Mouse (Mus musculus) CH12.LX (cell line): ENCODE results near the gene Rdm1. TPM values are rescaled to one million over a fixed set of nuclear protein-coding genes. Genes with fewer than 3 reads are reported as not detected.

Experiments
- DNase-seq: peaks from one replicate; pipeline ENCODE4 v3.0.0-alpha.2; 2013; ENCODE audit errors: extremely low read depth
- H3K27ac ChIP-seq: 2 replicates; pipeline ENCODE4 v1.5.1; 2012; ENCODE audit warnings: low read depth, mild to moderate bottlenecking, control low read depth, moderate library complexity; ENCODE audit not compliant: insufficient read depth
- H3K27me3 ChIP-seq: replicated peaks from 2 replicates; pipeline ENCODE3; 2012; ENCODE audit warnings: inconsistent platforms
- H3K36me3 ChIP-seq, 2 experiments: replicated peaks in 1 of 2; 2 replicates each; pipeline versions ENCODE3 to v1.6.1; 2012; ENCODE audit warnings: inconsistent platforms in 1 of 2, low read length in 1 of 2, mild to moderate bottlenecking in 1 of 2, mixed read lengths in 1 of 2, moderate library complexity in 1 of 2; ENCODE audit not compliant: control insufficient read depth in 1 of 2, insufficient read depth in 1 of 2
- H3K4me1 ChIP-seq, 2 experiments: 2 replicates each; pipeline ENCODE4 v1.6.1; 2012; ENCODE audit warnings: inconsistent platforms in 1 of 2, moderate library complexity in 1 of 2; ENCODE audit not compliant: insufficient read depth in 2 of 2, control insufficient read depth in 1 of 2
- H3K4me2 ChIP-seq: 2 replicates; pipeline ENCODE4 v1.6.1; 2012; ENCODE audit warnings: low read depth, mild to moderate bottlenecking, control low read depth; ENCODE audit not compliant: poor library complexity, insufficient read depth, severe bottlenecking
- H3K4me3 ChIP-seq, 3 experiments: fragments of 150-350 bp in 1 of 3; sonication (generic) in 1 of 3; replicated peaks in 1 of 3; 2 replicates each; pipeline versions ENCODE3 to v1.5.1; 2011 to 2012; ENCODE audit warnings: low read depth in 2 of 3, low read length in 2 of 3, mild to moderate bottlenecking in 2 of 3, moderate library complexity in 2 of 3, control low read depth in 1 of 3, improper control_type of control experiment in 1 of 3, inconsistent platforms in 1 of 3, mixed read lengths in 1 of 3; ENCODE audit not compliant: poor library complexity in 1 of 3
- H3K79me2 ChIP-seq: replicated peaks from 2 replicates; pipeline ENCODE4 v1.6.1; 2012; ENCODE audit warnings: mild to moderate bottlenecking, moderate library complexity; ENCODE audit not compliant: control insufficient read depth, poor library complexity, insufficient read depth, severe bottlenecking; ENCODE audit errors: extremely low read depth
- H3K9ac ChIP-seq: 2 replicates; pipeline ENCODE4 v1.6.1; 2012; ENCODE audit warnings: low read depth, mild to moderate bottlenecking, control low read depth, moderate library complexity; ENCODE audit not compliant: insufficient read depth
- H3K9me3 ChIP-seq: replicated peaks from 2 replicates; pipeline ENCODE3; 2012; ENCODE audit warnings: low read length, inconsistent platforms, mixed read lengths
- BHLHE40 ChIP-seq: IDR thresholded peaks from 2 replicates; pipeline ENCODE4 v1.6.1; 2011; ENCODE audit warnings: mild to moderate bottlenecking, low read depth, low read length, improper control_type of control experiment
- HCFC1 ChIP-seq: IDR thresholded peaks from 2 replicates; pipeline ENCODE4 v1.6.1; 2012; ENCODE audit warnings: low read depth, mild to moderate bottlenecking, inconsistent platforms, low read length, improper control_type of control experiment
- KAT2A ChIP-seq: IDR thresholded peaks from 2 replicates; pipeline ENCODE4 v1.6.1; 2012; ENCODE audit warnings: low read length, improper control_type of control experiment, inconsistent platforms; ENCODE audit not compliant: insufficient replicate concordance
- MAFK ChIP-seq: IDR thresholded peaks from 2 replicates; pipeline ENCODE4 v1.6.1; 2011; ENCODE audit warnings: low read length, improper control_type of control experiment; ENCODE audit not compliant: insufficient replicate concordance
- MAX ChIP-seq: IDR thresholded peaks from 2 replicates; pipeline ENCODE4 v1.6.1; 2011; ENCODE audit warnings: low read length, improper control_type of control experiment
- MAZ ChIP-seq: IDR thresholded peaks from 2 replicates; pipeline ENCODE4 v1.6.1; 2012; ENCODE audit warnings: low read depth, mild to moderate bottlenecking, inconsistent platforms, low read length, improper control_type of control experiment, moderate library complexity
- MEF2A ChIP-seq: IDR thresholded peaks from 2 replicates; pipeline ENCODE4 v1.6.1; 2014; ENCODE audit warnings: low read depth, mild to moderate bottlenecking, inconsistent platforms, low read length, improper control_type of control experiment, borderline replicate concordance
- NELFE ChIP-seq: IDR thresholded peaks from 2 replicates; pipeline ENCODE4 v1.6.1; 2011; ENCODE audit warnings: low read depth, low read length, improper control_type of control experiment
- PAX5 ChIP-seq: IDR thresholded peaks from 2 replicates; pipeline ENCODE4 v1.6.1; 2012; ENCODE audit warnings: low read length, inconsistent platforms, mixed read lengths
- POLR2A ChIP-seq: IDR thresholded peaks from 2 replicates; pipeline ENCODE4 v1.6.1; 2011; ENCODE audit warnings: low read depth, mild to moderate bottlenecking, improper control_type of control experiment, low read length
- POLR2AphosphoS2 ChIP-seq: IDR thresholded peaks from 2 replicates; pipeline ENCODE4 v1.6.1; 2011; ENCODE audit warnings: low read depth, low read length, improper control_type of control experiment
- RAD21 ChIP-seq: IDR thresholded peaks from 2 replicates; pipeline ENCODE4 v1.6.1; 2011; ENCODE audit warnings: low read depth, mild to moderate bottlenecking, low read length, improper control_type of control experiment, moderate library complexity
- SIN3A ChIP-seq: IDR thresholded peaks from 2 replicates; pipeline ENCODE4 v1.6.1; 2012; ENCODE audit warnings: low read length, improper control_type of control experiment, inconsistent platforms
- TBP ChIP-seq: conservative IDR thresholded peaks from 2 replicates; pipeline ENCODE4 v1.6.1; 2011; ENCODE audit warnings: low read depth, low read length, improper control_type of control experiment
- UBTF ChIP-seq: IDR thresholded peaks from 2 replicates; pipeline ENCODE4 v1.6.1; 2012; ENCODE audit warnings: low read depth, mild to moderate bottlenecking, inconsistent platforms, low read length, improper control_type of control experiment, moderate library complexity
- USF2 ChIP-seq: conservative IDR thresholded peaks from 2 replicates; pipeline ENCODE4 v1.6.1; 2011; ENCODE audit warnings: low read depth, low read length, improper control_type of control experiment
- ZC3H11A ChIP-seq: IDR thresholded peaks from 2 replicates; pipeline ENCODE4 v1.6.1; 2012; ENCODE audit warnings: low read depth, mild to moderate bottlenecking, inconsistent platforms, low read length, improper control_type of control experiment
- ZMIZ1 ChIP-seq: IDR thresholded peaks from 2 replicates; pipeline ENCODE4 v1.6.1; 2012; ENCODE audit warnings: low read depth, mild to moderate bottlenecking, inconsistent platforms, low read length, improper control_type of control experiment
- ZNF384 ChIP-seq: IDR thresholded peaks from 2 replicates; pipeline ENCODE4 v1.6.1; 2012; ENCODE audit warnings: low read depth, low read length, improper control_type of control experiment, inconsistent platforms
- dilution Hi-C: fragments of 300-500 bp; cut with MboI; formaldehyde crosslinking; loops from 2 replicates; pipeline ENCODE4 v1.14.3; 2020; ENCODE audit warnings: low sequenced_read_pairs; ENCODE audit not compliant: extremely low pct_unique_long_range_greater_than_20kb, extremely low pct_ligation_motif_present
- in situ Hi-C: fragments of 300-500 bp; cut with MboI; formaldehyde crosslinking; loops from 3 replicates; pipeline ENCODE4 v1.14.3; 2019; ENCODE audit warnings: low sequenced_read_pairs, low pct_ligation_motif_present, low pct_unique_long_range_greater_than_20kb, mixed read lengths
- polyA plus RNA-seq: library from polyadenylated mRNA; unstranded; fragments of >175 nt; gene quantifications from 2 replicates; pipeline ENCODE4 v1.2.1, GENCODE M21; 2012; ENCODE audit warnings: low read depth; ENCODE audit not compliant: insufficient read length
- total RNA-seq, 2 experiments: library from RNA; depleted of rRNA; stranded (reverse); fragments of 300-350 nt in 1 of 2; fragments of >200 nt in 1 of 2; gene quantifications; 2 replicates each; pipeline ENCODE4 v1.2.3; 2012 to 2014

Gene Rdm1
- total and polyA plus RNA-seq, 3 experiments, result 9.6 to 28.5 (median 19.2) TPM

DNA sequence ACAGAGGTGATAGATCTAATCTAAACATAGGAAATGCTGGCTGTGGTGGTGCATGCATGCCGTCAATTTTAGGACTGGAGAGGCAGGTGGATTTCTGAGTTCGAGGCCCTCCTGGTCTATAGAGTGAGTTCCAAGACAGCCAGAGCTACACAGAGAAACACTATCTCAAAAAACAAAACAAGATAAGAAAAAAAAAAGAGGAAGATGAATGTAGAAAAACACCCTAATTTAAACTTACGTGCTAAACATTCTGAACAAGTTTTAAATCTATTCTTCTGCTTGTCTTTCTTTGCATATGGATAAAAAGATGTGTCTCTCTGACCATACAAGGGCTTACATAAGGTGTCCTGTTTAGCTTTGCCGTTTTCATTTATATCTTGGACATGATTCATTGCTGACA lies 44.3 kb downstream of the Rdm1 start:
- Histone ChIP-seq H3K27me3 (peaks cover 41% of the 10 kb centered on the region), H3K4me2 (no peak overlapping the region), H3K27ac (no peak overlapping the region), H3K36me3 (no peaks in the 10 kb centered on the region), H3K4me1 (peaks cover 3 to 5% of the 10 kb centered on the region in 2 experiments; a peak in 1 of 4 replicates), H3K4me3 (no peak overlapping the region), H3K9ac (no peak overlapping the region), H3K9me3 (no peaks in the 10 kb centered on the region), H3K79me2 (no peaks in the 10 kb centered on the region)
- in situ Hi-C loops (no loop called here), dilution Hi-C loops (no loop called here)
- no peak for DNase-seq
- no peak for TF ChIP-seq KAT2A

DNA sequence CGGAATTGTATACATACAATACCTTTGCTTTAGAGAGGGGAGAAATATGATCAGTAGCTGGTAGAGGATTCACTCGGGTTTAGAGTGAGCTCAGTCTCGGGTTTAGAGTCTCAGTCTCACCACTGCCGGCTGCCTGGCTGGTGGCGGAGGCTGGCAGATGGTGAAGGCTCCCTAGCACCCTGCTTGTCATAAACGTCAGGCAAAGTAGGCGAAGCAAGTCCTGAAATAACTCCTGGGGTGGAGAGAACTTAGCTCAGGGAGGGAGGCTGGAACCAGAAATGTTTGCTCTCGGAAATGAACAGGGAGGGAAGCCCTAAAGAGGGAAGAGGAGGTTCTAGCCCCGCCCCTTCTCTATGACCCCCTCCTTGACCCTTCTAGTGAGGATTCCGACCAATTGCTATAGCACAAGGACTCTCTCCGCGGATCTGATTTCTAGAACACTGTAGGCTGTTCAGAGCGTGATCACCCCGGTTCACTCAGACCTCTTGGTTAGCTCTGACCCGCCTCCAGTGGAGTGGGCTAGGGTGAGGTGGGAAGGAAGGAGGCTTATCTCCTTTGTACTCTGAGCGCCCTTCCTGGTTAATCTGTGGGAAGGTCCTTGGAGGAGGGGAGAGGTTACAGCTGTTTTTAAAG lies 46.1 kb downstream of the Rdm1 start:
- TF ChIP-seq NELFE, result no peak
- no peak for TF ChIP-seq ZMIZ1
- TF ChIP-seq ZC3H11A, result no peak
- no peak for TF ChIP-seq ZNF384
- no peak for TF ChIP-seq BHLHE40
- TF ChIP-seq RAD21, result no peak
- no peak for TF ChIP-seq HCFC1
- TF ChIP-seq TBP, result no peak
- TF ChIP-seq MAX, result no peak
- TF ChIP-seq UBTF, result no peak
- TF ChIP-seq SIN3A, result no peak
- no peak for TF ChIP-seq KAT2A
- no peak for TF ChIP-seq MAZ
- no peak for TF ChIP-seq USF2
- no peak for TF ChIP-seq MAFK
- no peak for TF ChIP-seq MEF2A
- TF ChIP-seq POLR2A, result no peak
- TF ChIP-seq PAX5, result no peak
- TF ChIP-seq POLR2AphosphoS2, result no peak
- no peak for DNase-seq
- Histone ChIP-seq H3K27me3 (peaks cover 25% of the 10 kb centered on the region), H3K9me3 (no peaks in the 10 kb centered on the region), H3K4me2 (no peak overlapping the region), H3K27ac (no peak overlapping the region), H3K4me1 (peaks cover 3% of the 10 kb centered on the region in 2 experiments; a peak in 2 of 4 replicates), H3K36me3 (no peaks in the 10 kb centered on the region), H3K79me2 (no peaks in the 10 kb centered on the region), H3K9ac (no peak overlapping the region), H3K4me3 (no peak overlapping the region)
- in situ Hi-C loops (no loop called here), dilution Hi-C loops (no loop called here)
